Mouse (Mus musculus): ENCODE data around the gene Slc38a3.

DNA sequence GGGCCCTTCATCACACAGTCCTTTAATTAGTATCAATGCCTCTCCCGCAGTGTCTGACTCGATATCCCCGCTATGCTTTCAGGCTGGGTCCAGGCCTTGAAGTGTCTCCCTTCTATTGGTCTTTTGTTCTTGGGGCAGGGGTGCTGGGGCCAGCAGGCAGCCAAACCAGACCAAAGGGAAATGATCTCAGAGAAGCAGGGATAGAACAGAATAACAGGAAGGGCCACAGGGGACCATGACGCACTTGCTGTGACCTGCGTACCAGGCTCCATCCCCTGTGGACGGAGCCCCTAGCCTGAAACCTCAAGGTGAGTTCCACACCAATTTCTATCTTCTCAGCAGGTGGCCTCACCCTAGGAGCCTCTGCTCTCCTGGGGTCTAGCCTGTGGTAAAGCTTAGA lies 51.2 kb downstream of the Slc38a3 start:
- TF ChIP-seq EP300 (IDR thresholded peaks at IDR 0.05; ENCODE audit: low read depth) (no peak), CTCF (IDR thresholded peaks at IDR 0.05; ENCODE audit: low read depth) (no peak)

Data from liver, embryonic 14.5 days (tissue).